Mouse (Mus musculus): ENCODE data around the gene Prodh2. TPM values are rescaled to one million over a fixed set of nuclear protein-coding genes. Genes with fewer than 3 reads are reported as not detected.

Gene Prodh2
- total RNA-seq, 2 experiments from 2014 or later, result not detected

GRCm38 (mm10) chr7:30540572-30540971 lies 47.1 kb downstream of the Prodh2 start:
- DNase-seq (ENCODE audit: extremely low spot score in 1 of 2, low spot score in 1 of 2), result no peak

- no peak for DNase-seq (ENCODE audit: extremely low spot score in 1 of 2, low spot score in 1 of 2)
Measured at GRCm38 (mm10) chr7:30544327-30544726, 50.9 kb downstream of the Prodh2 start.

GRCm38 (mm10) chr7:30549880-30550279 lies 56.5 kb downstream of the Prodh2 start:
- DNase-seq (ENCODE audit: extremely low spot score in 1 of 2, low spot score in 1 of 2), result no peak

- DNase-seq (ENCODE audit: extremely low spot score in 1 of 2, low spot score in 1 of 2), result no peak
Measured at GRCm38 (mm10) chr7:30550603-30551002, 57.2 kb downstream of the Prodh2 start.

- no peak for DNase-seq (ENCODE audit: extremely low spot score in 1 of 2, low spot score in 1 of 2)
Measured at GRCm38 (mm10) chr7:30551445-30552101, 58.2 kb downstream of the Prodh2 start.

GRCm38 (mm10) chr7:30552102-30553020 lies 58.9 kb downstream of the Prodh2 start, which contains the start of the genes Hspb6 and Proser3:
Hspb6 (plus strand) TSS chr7:30552178.
Proser3 (minus strand) TSS chr7:30552299.
- DNase-seq (ENCODE audit: extremely low spot score in 1 of 2, low spot score in 1 of 2), result peak; percentile 83 to 92

GRCm38 (mm10) chr7:30553021-30553589 lies 59.7 kb downstream of the Prodh2 start:
- DNase-seq (ENCODE audit: extremely low spot score in 1 of 2, low spot score in 1 of 2), result no peak

GRCm38 (mm10) chr7:30553810-30554584 lies 60.6 kb downstream of the Prodh2 start:
- DNase-seq (ENCODE audit: extremely low spot score in 1 of 2, low spot score in 1 of 2), result no peak

GRCm38 (mm10) chr7:30556894-30557536 lies 63.6 kb downstream of the Prodh2 start:
- DNase-seq (ENCODE audit: extremely low spot score in 1 of 2, low spot score in 1 of 2), result no peak

- DNase-seq (ENCODE audit: extremely low spot score in 1 of 2, low spot score in 1 of 2), result no peak
Measured at GRCm38 (mm10) chr7:30557901-30558514, 64.6 kb downstream of the Prodh2 start.

- DNase-seq (ENCODE audit: extremely low spot score in 1 of 2, low spot score in 1 of 2), result no peak
Measured at GRCm38 (mm10) chr7:30558656-30559442, 65.4 kb downstream of the Prodh2 start.

GRCm38 (mm10) chr7:30559443-30559954 lies 66.1 kb downstream of the Prodh2 start, which contains the start of gene Lin37:
Lin37 (minus strand) TSS chr7:30559838.
- peak; percentile 80 to 84 for DNase-seq (ENCODE audit: extremely low spot score in 1 of 2, low spot score in 1 of 2)

- no peak for DNase-seq (ENCODE audit: extremely low spot score in 1 of 2, low spot score in 1 of 2)
Measured at GRCm38 (mm10) chr7:30560296-30560695, 66.9 kb downstream of the Prodh2 start.

GRCm38 (mm10) chr7:30562526-30563116 lies 69.2 kb downstream of the Prodh2 start:
- no peak for DNase-seq (ENCODE audit: extremely low spot score in 1 of 2, low spot score in 1 of 2)
